In the genomic region with DNA sequence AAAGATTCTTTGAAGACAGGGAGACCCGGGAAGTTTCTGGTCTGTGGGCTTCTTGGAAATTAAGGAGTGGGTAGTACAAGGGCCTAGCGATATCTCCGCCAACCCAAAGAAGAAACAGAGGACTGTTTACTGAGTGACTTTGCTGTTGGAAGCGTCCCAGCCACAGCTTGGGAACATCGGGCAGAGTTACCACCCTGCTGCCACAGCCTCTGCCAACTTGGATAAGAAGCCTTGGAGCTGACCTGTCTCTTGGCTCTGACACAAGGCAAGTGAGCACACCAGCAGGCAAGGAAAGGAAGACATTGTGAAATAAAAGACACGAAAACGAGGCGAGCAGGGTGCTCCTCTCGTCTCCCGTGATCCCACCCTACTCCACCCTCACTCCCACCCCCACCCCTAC, we compare ENCODE assay signal across 8 mouse cellular contexts.
DNase-seq lines count a peak whose midpoint lies in the region; ATAC-seq and TF ChIP-seq lines count a peak whose summit lies in the region.

No protein-coding gene starts in this region.

- H3K27me3 ChIP-seq in hindbrain, postnatal 0 days (ENCODE audit: insufficient read depth, low read length): no peaks in the 10 kb centered on the region
- no peaks in the 10 kb centered on the region for H3K27me3 ChIP-seq in hindbrain, embryonic 12.5 days
- H3K27me3 ChIP-seq in cerebellum, adult 2 months (ENCODE audit: control insufficient read depth, insufficient read depth, low read length): no peaks in the 10 kb centered on the region
- H3K27me3 ChIP-seq in liver, postnatal 0 days (ENCODE audit: insufficient read depth, low read length): no peaks in the 10 kb centered on the region

- peak; percentile 80 for DNase-seq in hindbrain, postnatal 0 days (ENCODE audit: low spot score)
- DNase-seq in adrenal gland, adult 18-20 months (ENCODE audit: low spot score in 2 of 2): peak; percentile 20 to 35
- peak; percentile 86 to 93 for DNase-seq in cerebellum, adult 2 months
- peak; percentile 21 to 44 for DNase-seq in heart, adult 9 months (ENCODE audit: low spot score in 2 of 2)
- no peak for DNase-seq in liver, postnatal 0 days
- DNase-seq in embryo, embryonic 11 days: no peak
- DNase-seq in right cerebral cortex, postnatal 36 days (ENCODE audit: low spot score in 2 of 2): no peak

- no peak for TF ChIP-seq POLR2A in cerebellum, adult 2 months (IDR thresholded peaks at IDR 0.05; ENCODE audit: borderline replicate concordance, insufficient read depth, low read length)

- H3K27ac ChIP-seq in hindbrain, postnatal 0 days: no peak overlapping the region
- H3K27ac ChIP-seq in hindbrain, embryonic 12.5 days: no peak overlapping the region
- H3K27ac ChIP-seq in cerebellum, adult 2 months (ENCODE audit: insufficient read depth, low read length): no peak overlapping the region
- H3K27ac ChIP-seq in liver, postnatal 0 days (ENCODE audit: low read depth): no peak overlapping the region

- no peak overlapping the region for H3K9ac ChIP-seq in hindbrain, postnatal 0 days (replicated peaks; ENCODE audit: low read length)
- no peak overlapping the region for H3K9ac ChIP-seq in hindbrain, embryonic 12.5 days
- no peak overlapping the region for H3K9ac ChIP-seq in liver, postnatal 0 days (replicated peaks)

- H3K4me3 ChIP-seq in hindbrain, postnatal 0 days (ENCODE audit: low read length): no peak overlapping the region
- no peak overlapping the region for H3K4me3 ChIP-seq in hindbrain, embryonic 12.5 days
- H3K4me3 ChIP-seq in cerebellum, adult 2 months (replicated peaks; ENCODE audit: insufficient read depth, low read depth, low read length): no peak overlapping the region
- H3K4me3 ChIP-seq in liver, postnatal 0 days (ENCODE audit: low read depth, low read length): no peak overlapping the region

- no peak for TF ChIP-seq EP300 in liver, postnatal 0 days (IDR thresholded peaks at IDR 0.05; ENCODE audit: low read depth)

- H3K4me1 ChIP-seq in hindbrain, postnatal 0 days (ENCODE audit: insufficient read depth, low read length): no peaks in the 10 kb centered on the region
- no peaks in the 10 kb centered on the region for H3K4me1 ChIP-seq in hindbrain, embryonic 12.5 days
- peaks cover 15% of the 10 kb centered on the region; the same call in 1 of the 2 replicates for H3K4me1 ChIP-seq in cerebellum, adult 2 months (ENCODE audit: control insufficient read depth, insufficient read depth, low read length)
- no peaks in the 10 kb centered on the region for H3K4me1 ChIP-seq in liver, postnatal 0 days (ENCODE audit: insufficient read depth)

- H3K4me2 ChIP-seq in hindbrain, postnatal 0 days (ENCODE audit: low read depth, low read length): peak overlapping the region; percentile 14; the same call in 1 of the 2 replicates
- no peak overlapping the region for H3K4me2 ChIP-seq in hindbrain, embryonic 12.5 days (replicated peaks)
- no peak overlapping the region for H3K4me2 ChIP-seq in liver, postnatal 0 days (ENCODE audit: low read depth, low read length)

- no peaks in the 10 kb centered on the region for H3K9me3 ChIP-seq in hindbrain, postnatal 0 days (ENCODE audit: low read length)
- no peaks in the 10 kb centered on the region for H3K9me3 ChIP-seq in hindbrain, embryonic 12.5 days (replicated peaks)
- no peaks in the 10 kb centered on the region for H3K9me3 ChIP-seq in liver, postnatal 0 days (ENCODE audit: low read length)

- WGBS in hindbrain, postnatal 0 days: 38% methylated on average over 10 of the region's 10 CpGs
- WGBS in hindbrain, embryonic 12.5 days: 94% methylated on average over 10 of the region's 10 CpGs
- 6% methylated on average over 10 of the region's 10 CpGs for WGBS in cerebellum, adult 2 months
- 77% methylated on average over 10 of the region's 10 CpGs for WGBS in liver, postnatal 0 days (ENCODE audit: insufficient replicate concordance)

- ATAC-seq in hindbrain, postnatal 0 days: peak; percentile 73; the same call in 1 of the 2 replicates
- no peak for ATAC-seq in hindbrain, embryonic 12.5 days (ENCODE audit: low FRiP score)
- no peak for ATAC-seq in liver, postnatal 0 days

- TF ChIP-seq CTCF in hindbrain, postnatal 0 days (IDR thresholded peaks at IDR 0.05; ENCODE audit: low read depth): no peak
- no peak for TF ChIP-seq CTCF in cerebellum, adult 2 months (IDR thresholded peaks at IDR 0.05; ENCODE audit: borderline replicate concordance, insufficient read depth, low read depth, low read length)
- TF ChIP-seq CTCF in liver, postnatal 0 days (IDR thresholded peaks at IDR 0.05; ENCODE audit: low read depth): no peak

- H3K36me3 ChIP-seq in hindbrain, postnatal 0 days (ENCODE audit: insufficient read depth, low read length): no peaks in the 10 kb centered on the region
- no peaks in the 10 kb centered on the region for H3K36me3 ChIP-seq in hindbrain, embryonic 12.5 days
- H3K36me3 ChIP-seq in liver, postnatal 0 days (replicated peaks; ENCODE audit: insufficient read depth, low read length): no peaks in the 10 kb centered on the region

Comparison
In these comparisons a context has a peak if more than half of its experiments do, and no peak if none do; other contexts are left out.
1. DNase-seq: peak in hindbrain, postnatal 0 days (single experiment), adrenal gland, adult 18-20 months (2 of 2), cerebellum, adult 2 months (2 of 2) and heart, adult 9 months (2 of 2); none in liver, postnatal 0 days (single experiment), embryo, embryonic 11 days (single experiment) and right cerebral cortex, postnatal 36 days (0 of 2).